Mouse (Mus musculus) hindbrain, embryonic 15.5 days (tissue): ENCODE data around the gene Gm17509. TPM values are rescaled to one million over a fixed set of nuclear protein-coding genes. Genes with fewer than 3 reads are reported as not detected.

Experiments
- ATAC-seq: fragments of 200-750 bp; cut with Nextera tagmentation; 2 replicates; pipeline ENCODE4 v1.8.0; 2017; ENCODE audit warnings: low read depth, moderate number of reproducible peaks, moderate TSS enrichment; ENCODE audit not compliant: low FRiP score
- H3K27ac ChIP-seq: fragments of 300-500 bp; sonication (generic); replicated peaks from 2 replicates; pipeline ENCODE4 v1.5.1; 2015; ENCODE audit warnings: mild to moderate bottlenecking, inconsistent platforms
- H3K27me3 ChIP-seq: fragments of 300-500 bp; sonication (generic); 2 replicates; pipeline ENCODE4 v1.6.1; 2015; ENCODE audit warnings: control low read depth, inconsistent platforms
- H3K36me3 ChIP-seq: fragments of 300-500 bp; sonication (generic); 2 replicates; pipeline ENCODE4 v1.6.1; 2015; ENCODE audit warnings: control low read depth, inconsistent platforms
- H3K4me1 ChIP-seq: fragments of 300-500 bp; sonication (generic); replicated peaks from 2 replicates; pipeline ENCODE4 v1.6.1; 2015; ENCODE audit warnings: control low read depth, inconsistent platforms
- H3K4me2 ChIP-seq: fragments of 300-500 bp; sonication (generic); 2 replicates; pipeline ENCODE4 v1.6.1; 2015; ENCODE audit warnings: moderate library complexity, mild to moderate bottlenecking, inconsistent platforms
- H3K4me3 ChIP-seq: fragments of 300-500 bp; sonication (generic); 2 replicates; pipeline ENCODE4 v1.5.1; 2015; ENCODE audit warnings: mild to moderate bottlenecking, inconsistent platforms
- H3K9ac ChIP-seq: fragments of 300-500 bp; sonication (generic); 2 replicates; pipeline ENCODE4 v1.6.1; 2015; ENCODE audit warnings: inconsistent platforms
- H3K9me3 ChIP-seq: fragments of 300-500 bp; sonication (generic); 2 replicates; pipeline ENCODE4 v1.6.1; 2016; ENCODE audit warnings: control low read depth, inconsistent platforms
- WGBS: fragments of 180-500 bp; shearing (Covaris S2); methylation state at CpG from one replicate; pipeline ENCODE4 v1.1.7; 2015; 5-methylcytosine and 5-hydroxymethylcytosine counted together
- polyA plus RNA-seq: library from polyadenylated mRNA; unstranded; fragments of >200 nt; fragmentation: Nextera tagmentation; extraction: Ambion mirVana; gene quantifications from 2 replicates; pipeline ENCODE4 v1.2.1, GENCODE M21; 2015

Gm17509 gene
- polyA plus RNA-seq, result 0.34 and 0.41 TPM in 2 replicates

- no peaks in the 10 kb centered on the region for H3K9me3 ChIP-seq
- H3K27ac ChIP-seq, result peak within 1 kb of the TSS; percentile 80
- H3K4me2 ChIP-seq, result peak within 1 kb of the TSS; percentile 68
- H3K27me3 ChIP-seq, result no peaks in the 10 kb centered on the region
- under 1% methylated on average over 62 of the region's 67 CpGs for WGBS
- peak; percentile 89 for ATAC-seq
- peaks cover 22% of the 10 kb centered on the region for H3K4me1 ChIP-seq
- H3K4me3 ChIP-seq, result peak within 1 kb of the TSS; percentile 67
- no peaks in the 10 kb centered on the region for H3K36me3 ChIP-seq
- peak within 1 kb of the TSS; percentile 78 for H3K9ac ChIP-seq
These were observed at the start of gene Gm17509 for GRCm38 (mm10) chr13:117220501-117221321. TSS of gene Gm17509 (minus strand) at chr13:117221075.

GRCm38 (mm10) chr13:117267963-117268362 is 47.1 kb upstream of the Gm17509 start:
- Histone ChIP-seq H3K4me3 (no peak overlapping the region), H3K27ac (no peak overlapping the region), H3K4me2 (no peak overlapping the region), H3K9ac (no peak overlapping the region), H3K27me3 (no peaks in the 10 kb centered on the region), H3K36me3 (0 out of 2 replicates have a peak, but pooled peaks cover 3% of the 10 kb centered on the region), H3K9me3 (no peaks in the 10 kb centered on the region), H3K4me1 (no peaks in the 10 kb centered on the region)
- WGBS, result 91% methylated on average over 14 of the region's 14 CpGs
- ATAC-seq, result no peak

GRCm38 (mm10) chr13:117266156-117266555 is 45.3 kb upstream of the Gm17509 start:
- Histone ChIP-seq H3K27me3 (no peaks in the 10 kb centered on the region), H3K4me1 (no peaks in the 10 kb centered on the region), H3K4me3 (no peak overlapping the region), H3K9me3 (no peaks in the 10 kb centered on the region), H3K9ac (no peak overlapping the region), H3K27ac (no peak overlapping the region), H3K4me2 (no peak overlapping the region), H3K36me3 (0 out of 2 replicates have a peak, but pooled peaks cover 3% of the 10 kb centered on the region)
- WGBS, result 67% methylated on average over 2 of the region's 2 CpGs
- no peak for ATAC-seq

GRCm38 (mm10) chr13:117260704-117261103 is 39.8 kb upstream of the Gm17509 start:
- Histone ChIP-seq H3K9ac (no peak overlapping the region), H3K4me3 (no peak overlapping the region), H3K4me1 (no peaks in the 10 kb centered on the region), H3K4me2 (no peak overlapping the region), H3K27ac (no peak overlapping the region), H3K9me3 (no peaks in the 10 kb centered on the region), H3K27me3 (no peaks in the 10 kb centered on the region), H3K36me3 (no peaks in the 10 kb centered on the region)
- 92% methylated on average over 4 of the region's 4 CpGs for WGBS
- no peak for ATAC-seq

GRCm38 (mm10) chr13:117242621-117243020 is 21.7 kb upstream of the Gm17509 start:
- no peak for ATAC-seq
- H3K4me3 ChIP-seq, result no peak overlapping the region
- H3K9ac ChIP-seq, result no peak overlapping the region
- no peaks in the 10 kb centered on the region for H3K36me3 ChIP-seq
- H3K4me2 ChIP-seq, result no peak overlapping the region
- no peak overlapping the region for H3K27ac ChIP-seq
- H3K9me3 ChIP-seq, result no peaks in the 10 kb centered on the region
- H3K4me1 ChIP-seq, result no peaks in the 10 kb centered on the region
- 90% methylated on average over 5 of the region's 5 CpGs for WGBS
- no peaks in the 10 kb centered on the region for H3K27me3 ChIP-seq

GRCm38 (mm10) chr13:117242063-117242462 is 21.2 kb upstream of the Gm17509 start:
- WGBS, result 92% methylated on average over 3 of the region's 3 CpGs

GRCm38 (mm10) chr13:117237111-117237510 is 16.2 kb upstream of the Gm17509 start:
- Histone ChIP-seq H3K9ac (no peak overlapping the region), H3K27me3 (no peaks in the 10 kb centered on the region), H3K36me3 (no peaks in the 10 kb centered on the region), H3K4me2 (no peak overlapping the region), H3K4me1 (peaks cover 8% of the 10 kb centered on the region; the same call in 1 of the 2 replicates), H3K27ac (no peak overlapping the region), H3K9me3 (no peaks in the 10 kb centered on the region), H3K4me3 (no peak overlapping the region)
- ATAC-seq, result no peak
- 82% methylated on average over 4 of the region's 4 CpGs for WGBS

More at GRCm38 (mm10) chr13:117242063-117242462, 21.2 kb upstream of the Gm17509 start:
- Histone ChIP-seq H3K27me3 (no peaks in the 10 kb centered on the region), H3K4me2 (no peak overlapping the region), H3K36me3 (no peaks in the 10 kb centered on the region), H3K27ac (no peak overlapping the region), H3K9me3 (no peaks in the 10 kb centered on the region), H3K4me1 (no peaks in the 10 kb centered on the region), H3K9ac (no peak overlapping the region), H3K4me3 (no peak overlapping the region)
- no peak for ATAC-seq

- Histone ChIP-seq H3K27ac (peak overlapping the region; percentile 45; the same call in 1 of the 2 replicates), H3K4me2 (no peak overlapping the region)
- WGBS, result 40% methylated on average over 11 of the region's 11 CpGs
These were observed 14.8 kb upstream of the Gm17509 start for GRCm38 (mm10) chr13:117235530-117236212.

GRCm38 (mm10) chr13:117234486-117234885 is 13.6 kb upstream of the Gm17509 start:
- Histone ChIP-seq H3K4me2 (no peak overlapping the region), H3K9ac (no peak overlapping the region), H3K4me3 (no peak overlapping the region), H3K4me1 (peaks cover 8% of the 10 kb centered on the region; the same call in 1 of the 2 replicates), H3K27me3 (no peaks in the 10 kb centered on the region), H3K36me3 (no peaks in the 10 kb centered on the region), H3K9me3 (no peaks in the 10 kb centered on the region), H3K27ac (no peak overlapping the region)
- no peak for ATAC-seq
- WGBS, result 50% methylated on average over 7 of the region's 7 CpGs

More at GRCm38 (mm10) chr13:117235530-117236212, 14.8 kb upstream of the Gm17509 start:
- peak; percentile 83 for ATAC-seq
- Histone ChIP-seq H3K36me3 (no peaks in the 10 kb centered on the region), H3K9ac (no peak overlapping the region), H3K4me3 (no peak overlapping the region), H3K27me3 (no peaks in the 10 kb centered on the region), H3K4me1 (peaks cover 8% of the 10 kb centered on the region; the same call in 1 of the 2 replicates), H3K9me3 (no peaks in the 10 kb centered on the region)

- Histone ChIP-seq H3K4me1 (peaks cover 8% of the 10 kb centered on the region; the same call in 1 of the 2 replicates), H3K4me2 (no peak overlapping the region), H3K27me3 (no peaks in the 10 kb centered on the region), H3K9me3 (no peaks in the 10 kb centered on the region), H3K27ac (no peak overlapping the region), H3K9ac (no peak overlapping the region), H3K4me3 (no peak overlapping the region), H3K36me3 (no peaks in the 10 kb centered on the region)
- WGBS, result 97% methylated on average over 8 of the region's 8 CpGs
- ATAC-seq, result no peak
These were observed 12.9 kb upstream of the Gm17509 start for GRCm38 (mm10) chr13:117233808-117234207.

- Histone ChIP-seq H3K36me3 (no peaks in the 10 kb centered on the region), H3K27ac (no peak overlapping the region), H3K4me3 (no peak overlapping the region), H3K4me1 (peaks cover 3% of the 10 kb centered on the region; the same call in 1 of the 2 replicates), H3K9ac (no peak overlapping the region), H3K27me3 (no peaks in the 10 kb centered on the region), H3K9me3 (no peaks in the 10 kb centered on the region), H3K4me2 (no peak overlapping the region)
- 80% methylated on average over 6 of the region's 6 CpGs for WGBS
- no peak for ATAC-seq
These were observed 9.7 kb upstream of the Gm17509 start for GRCm38 (mm10) chr13:117230371-117231110.
